Mouse (Mus musculus) embryonic facial prominence, embryonic 13.5 days (tissue): Measurements from ENCODE around the gene Kcnd1. TPM values are rescaled to one million over a fixed set of nuclear protein-coding genes. Genes with fewer than 3 reads are reported as not detected.
"Not testable (repeated sequence)": the region's sequence is repeated elsewhere in the genome, so short reads cannot be mapped to it uniquely, and the experiment has no call there.

Experiments used
- ATAC-seq: fragments of 200-750 bp; cut with Nextera tagmentation; 2 replicates; pipeline ENCODE4 v1.8.0; 2017; ENCODE audit warnings: low read depth; ENCODE audit not compliant: insufficient number of reproducible peaks, insufficient read depth, low FRiP score, low TSS enrichment
- H3K27ac ChIP-seq: fragments of 300-500 bp; sonication (generic); 2 replicates; pipeline ENCODE4 v1.5.1; 2015; ENCODE audit warnings: moderate library complexity, mild to moderate bottlenecking, inconsistent platforms
- H3K27me3 ChIP-seq: fragments of 300-500 bp; sonication (generic); 2 replicates; pipeline ENCODE4 v1.6.1; 2015; ENCODE audit warnings: mild to moderate bottlenecking, inconsistent platforms
- H3K36me3 ChIP-seq: fragments of 300-500 bp; sonication (generic); 2 replicates; pipeline ENCODE4 v1.6.1; 2015; ENCODE audit warnings: mild to moderate bottlenecking, inconsistent platforms
- H3K4me1 ChIP-seq: fragments of 300-500 bp; sonication (generic); 2 replicates; pipeline ENCODE4 v1.6.1; 2015; ENCODE audit warnings: inconsistent platforms
- H3K4me2 ChIP-seq: fragments of 300-500 bp; sonication (generic); 2 replicates; pipeline ENCODE4 v1.6.1; 2015; ENCODE audit warnings: moderate library complexity, mild to moderate bottlenecking, inconsistent platforms
- H3K4me3 ChIP-seq: fragments of 300-500 bp; sonication (generic); 2 replicates; pipeline ENCODE4 v1.5.1; 2015; ENCODE audit warnings: mild to moderate bottlenecking, inconsistent platforms
- H3K9ac ChIP-seq: fragments of 300-500 bp; sonication (generic); 2 replicates; pipeline ENCODE4 v1.6.1; 2015; ENCODE audit warnings: mild to moderate bottlenecking, inconsistent platforms
- H3K9me3 ChIP-seq: fragments of 300-500 bp; sonication (generic); 2 replicates; pipeline ENCODE4 v1.6.1; 2016; ENCODE audit warnings: inconsistent platforms
- WGBS: fragments of 180-500 bp; shearing (Covaris S2); methylation state at CpG from one replicate; pipeline ENCODE4 v1.1.7; 2015; ENCODE audit warnings: mixed read lengths; 5-methylcytosine and 5-hydroxymethylcytosine counted together
- polyA plus RNA-seq: library from polyadenylated mRNA; unstranded; fragments of >200 nt; fragmentation: Nextera tagmentation; extraction: Ambion mirVana; gene quantifications from 2 replicates; pipeline ENCODE4 v1.2.1, GENCODE M21; 2015

The Kcnd1 gene
- polyA plus RNA-seq, 1 experiment from 2014 or later = 2.3 TPM

GRCm38 (mm10) chrX:7795016-7795415 is 27.1 kb upstream of the Kcnd1 start:
- H3K9ac ChIP-seq = no peak overlapping the region
- ATAC-seq = no peak
- no peak overlapping the region for H3K4me2 ChIP-seq
- no peak overlapping the region for H3K27ac ChIP-seq
- no peak overlapping the region for H3K4me3 ChIP-seq
- H3K27me3 ChIP-seq = no peaks in the 10 kb centered on the region
- peaks cover 14% of the 10 kb centered on the region for H3K36me3 ChIP-seq
- peaks cover 4% of the 10 kb centered on the region for H3K4me1 ChIP-seq
- WGBS = 28% methylated on average over 7 of the region's 7 CpGs
- no peaks in the 10 kb centered on the region for H3K9me3 ChIP-seq

GRCm38 (mm10) chrX:7797327-7797726 is 24.8 kb upstream of the Kcnd1 start:
- H3K27ac ChIP-seq = no peak overlapping the region
- H3K9me3 ChIP-seq = no peaks in the 10 kb centered on the region
- peaks cover 25% of the 10 kb centered on the region for H3K36me3 ChIP-seq
- no peak overlapping the region for H3K9ac ChIP-seq
- H3K4me1 ChIP-seq = no peaks in the 10 kb centered on the region
- WGBS = 77% methylated on average over 3 of the region's 3 CpGs
- H3K4me2 ChIP-seq = no peak overlapping the region
- no peak overlapping the region for H3K4me3 ChIP-seq
- no peak for ATAC-seq
- H3K27me3 ChIP-seq = no peaks in the 10 kb centered on the region

- not testable (repeated sequence) for H3K4me1 ChIP-seq, H3K4me2 ChIP-seq, H3K4me3 ChIP-seq, H3K27ac ChIP-seq, ATAC-seq, H3K27me3 ChIP-seq, H3K9ac ChIP-seq, H3K9me3 ChIP-seq
- H3K36me3 ChIP-seq = peaks cover 36% of the 10 kb centered on the region
- WGBS = 82% methylated on average over 2 of the region's 2 CpGs
Measured at GRCm38 (mm10) chrX:7802157-7802556, 19.9 kb upstream of the Kcnd1 start.

- 60% methylated on average over 8 of the region's 8 CpGs for WGBS
- not testable (repeated sequence) for H3K9ac ChIP-seq, H3K4me2 ChIP-seq, H3K4me1 ChIP-seq, H3K27ac ChIP-seq, ATAC-seq, H3K27me3 ChIP-seq, H3K9me3 ChIP-seq, H3K4me3 ChIP-seq
- peaks cover 51% of the 10 kb centered on the region for H3K36me3 ChIP-seq
Measured at GRCm38 (mm10) chrX:7815016-7815415, 7.1 kb upstream of the Kcnd1 start.

GRCm38 (mm10) chrX:7837146-7837545 is 15.1 kb downstream of the Kcnd1 start:
- no peak for ATAC-seq
- Histone ChIP-seq H3K4me1 (no peaks in the 10 kb centered on the region), H3K4me2 (no peak overlapping the region), H3K9ac (no peak overlapping the region), H3K36me3 (no peaks in the 10 kb centered on the region), H3K9me3 (no peaks in the 10 kb centered on the region), H3K27me3 (no peaks in the 10 kb centered on the region), H3K27ac (no peak overlapping the region), H3K4me3 (no peak overlapping the region)
- whole genome bisulfite sequencing = 90% methylated on average over 1 of the region's 1 CpGs

GRCm38 (mm10) chrX:7840842-7841162 is 18.7 kb downstream of the Kcnd1 start:
- WGBS = 22% methylated on average over 7 of the region's 7 CpGs
- H3K27ac ChIP-seq = peak overlapping the region; percentile 51; the same call in 1 of the 2 replicates
- no peak for ATAC-seq

GRCm38 (mm10) chrX:7841163-7842162 is 19.4 kb downstream of the Kcnd1 start, which contains the start of gene Otud5:
Gene Otud5 (plus strand): TSS chrX:7841364.
- Histone ChIP-seq H3K27me3 (no peaks in the 10 kb centered on the region), H3K4me3 (peak within 1 kb of the TSS; percentile 74), H3K4me2 (peak within 1 kb of the TSS; percentile 67), H3K4me1 (peaks cover 9% of the 10 kb centered on the region), H3K27ac (peak within 1 kb of the TSS; percentile 91), H3K36me3 (no peaks in the 10 kb centered on the region), H3K9ac (peak within 1 kb of the TSS; percentile 87), H3K9me3 (no peaks in the 10 kb centered on the region)
- WGBS = 23% methylated on average over 74 of the region's 74 CpGs
- peak; percentile 96 for ATAC-seq

More at GRCm38 (mm10) chrX:7840842-7841162, 18.7 kb downstream of the Kcnd1 start:
- Histone ChIP-seq H3K36me3 (no peaks in the 10 kb centered on the region), H3K27me3 (no peaks in the 10 kb centered on the region), H3K9me3 (no peaks in the 10 kb centered on the region), H3K9ac (no peak overlapping the region), H3K4me3 (peak overlapping the region; percentile 74), H3K4me1 (peaks cover 9% of the 10 kb centered on the region), H3K4me2 (peak overlapping the region; percentile 51)

GRCm38 (mm10) chrX:7842318-7842717 is 20.2 kb downstream of the Kcnd1 start:
- Histone ChIP-seq H3K4me2 (peak overlapping the region; percentile 67), H3K4me3 (peak overlapping the region; percentile 74), H3K27ac (peak overlapping the region; percentile 91), H3K4me1 (peaks cover 9% of the 10 kb centered on the region), H3K36me3 (no peaks in the 10 kb centered on the region), H3K9me3 (no peaks in the 10 kb centered on the region), H3K27me3 (no peaks in the 10 kb centered on the region), H3K9ac (peak overlapping the region; percentile 87)
- WGBS = 25% methylated on average over 36 of the region's 42 CpGs
- ATAC-seq = no peak

GRCm38 (mm10) chrX:7847845-7848244 is 25.8 kb downstream of the Kcnd1 start:
- H3K27ac ChIP-seq = no peak overlapping the region
- no peak overlapping the region for H3K4me2 ChIP-seq
- no peak overlapping the region for H3K9ac ChIP-seq
- H3K36me3 ChIP-seq = peaks cover 4% of the 10 kb centered on the region; the same call in 1 of the 2 replicates
- H3K4me3 ChIP-seq = no peak overlapping the region
- no peak for ATAC-seq
- peaks cover 9% of the 10 kb centered on the region for H3K4me1 ChIP-seq
- 80% methylated on average over 2 of the region's 2 CpGs for WGBS
- no peaks in the 10 kb centered on the region for H3K27me3 ChIP-seq
- no peaks in the 10 kb centered on the region for H3K9me3 ChIP-seq

GRCm38 (mm10) chrX:7854578-7854977 is 32.5 kb downstream of the Kcnd1 start:
- Histone ChIP-seq H3K4me2 (no peak overlapping the region), H3K4me1 (no peaks in the 10 kb centered on the region), H3K9ac (no peak overlapping the region), H3K27me3 (no peaks in the 10 kb centered on the region), H3K36me3 (peaks cover 7% of the 10 kb centered on the region; the same call in 1 of the 2 replicates), H3K9me3 (no peaks in the 10 kb centered on the region), H3K27ac (no peak overlapping the region), H3K4me3 (no peak overlapping the region)
- 52% methylated on average over 2 of the region's 2 CpGs for WGBS
- ATAC-seq = no peak

- H3K27me3 ChIP-seq = no peaks in the 10 kb centered on the region
- H3K9me3 ChIP-seq = no peaks in the 10 kb centered on the region
- WGBS = 95% methylated on average over 3 of the region's 3 CpGs
- no peak overlapping the region for H3K9ac ChIP-seq
- H3K27ac ChIP-seq = no peak overlapping the region
- no peak overlapping the region for H3K4me3 ChIP-seq
- no peaks in the 10 kb centered on the region for H3K4me1 ChIP-seq
- no peak for ATAC-seq
- peaks cover 7% of the 10 kb centered on the region; the same call in 1 of the 2 replicates for H3K36me3 ChIP-seq
- no peak overlapping the region for H3K4me2 ChIP-seq
Measured at GRCm38 (mm10) chrX:7859191-7859753, 37.2 kb downstream of the Kcnd1 start.

GRCm38 (mm10) chrX:7863181-7863580 is 41.1 kb downstream of the Kcnd1 start:
- H3K27ac ChIP-seq = no peak overlapping the region
- no peak overlapping the region for H3K4me3 ChIP-seq
- peaks cover 10% of the 10 kb centered on the region for H3K36me3 ChIP-seq
- no peak overlapping the region for H3K4me2 ChIP-seq
- 87% methylated on average over 1 of the region's 1 CpGs for WGBS
- no peaks in the 10 kb centered on the region for H3K4me1 ChIP-seq
- no peaks in the 10 kb centered on the region for H3K27me3 ChIP-seq
- H3K9me3 ChIP-seq = no peaks in the 10 kb centered on the region
- no peak for ATAC-seq
- no peak overlapping the region for H3K9ac ChIP-seq
